Mouse (Mus musculus) limb, embryonic 13.5 days (tissue): ENCODE measurements around the gene Fto. TPM values are rescaled to one million over a fixed set of nuclear protein-coding genes. Genes with fewer than 3 reads are reported as not detected.

Source experiments
- ATAC-seq: fragments of 200-750 bp; cut with Nextera tagmentation; 2 replicates; pipeline ENCODE4 v1.8.0; 2017; ENCODE audit warnings: low read depth, moderate number of reproducible peaks, moderate TSS enrichment; ENCODE audit not compliant: low FRiP score
- H3K27ac ChIP-seq: fragments of 300-500 bp; sonication (generic); 2 replicates; pipeline ENCODE4 v1.5.1; 2015; ENCODE audit warnings: inconsistent platforms, mild to moderate bottlenecking, moderate library complexity
- H3K27me3 ChIP-seq: fragments of 300-500 bp; sonication (generic); 2 replicates; pipeline ENCODE4 v1.6.1; 2015; ENCODE audit warnings: mild to moderate bottlenecking, inconsistent platforms
- H3K36me3 ChIP-seq: fragments of 300-500 bp; sonication (generic); 2 replicates; pipeline ENCODE4 v1.6.1; 2015; ENCODE audit warnings: inconsistent platforms, mild to moderate bottlenecking, moderate library complexity
- H3K4me1 ChIP-seq: fragments of 300-500 bp; sonication (generic); 2 replicates; pipeline ENCODE4 v1.6.1; 2015; ENCODE audit warnings: inconsistent platforms
- H3K4me2 ChIP-seq: fragments of 300-500 bp; sonication (generic); replicated peaks from 2 replicates; pipeline ENCODE4 v1.6.1; 2015; ENCODE audit warnings: inconsistent platforms, mild to moderate bottlenecking, moderate library complexity
- H3K4me3 ChIP-seq: fragments of 300-500 bp; sonication (generic); 2 replicates; pipeline ENCODE4 v1.5.1; 2015; ENCODE audit warnings: moderate library complexity, mild to moderate bottlenecking, inconsistent platforms
- H3K9ac ChIP-seq: fragments of 300-500 bp; sonication (generic); 2 replicates; pipeline ENCODE4 v1.6.1; 2015; ENCODE audit warnings: mild to moderate bottlenecking, inconsistent platforms
- H3K9me3 ChIP-seq: fragments of 300-500 bp; sonication (generic); 2 replicates; pipeline ENCODE4 v1.6.1; 2016; ENCODE audit warnings: inconsistent platforms
- WGBS: fragments of 180-500 bp; shearing (Covaris S2); methylation state at CpG from one replicate; pipeline ENCODE4 v1.1.7; 2015; 5-methylcytosine and 5-hydroxymethylcytosine counted together
- polyA plus RNA-seq: library from polyadenylated mRNA; unstranded; fragments of >200 nt; fragmentation: Nextera tagmentation; extraction: Ambion mirVana; gene quantifications from 2 replicates; pipeline ENCODE4 v1.2.1, GENCODE M21; 2015

Gene Fto
- polyA plus RNA-seq, 1 experiment from 2014 or later = 106 TPM

- WGBS = 89% methylated on average over 3 of the region's 3 CpGs
- H3K27ac ChIP-seq = no peak overlapping the region
- no peak overlapping the region for H3K4me2 ChIP-seq
- H3K9ac ChIP-seq = no peak overlapping the region
- peaks cover 7% of the 10 kb centered on the region; the same call in 1 of the 2 replicates for H3K36me3 ChIP-seq
- ATAC-seq = no peak
- no peaks in the 10 kb centered on the region for H3K27me3 ChIP-seq
- no peak overlapping the region for H3K4me3 ChIP-seq
- no peaks in the 10 kb centered on the region for H3K9me3 ChIP-seq
- H3K4me1 ChIP-seq = peaks cover 41% of the 10 kb centered on the region
These were observed 69.9 kb downstream of the Fto start for GRCm38 (mm10) chr8:91383210-91383609.

GRCm38 (mm10) chr8:91383811-91384210, 70.5 kb downstream of the Fto start:
- Histone ChIP-seq H3K27me3 (no peaks in the 10 kb centered on the region), H3K4me1 (peaks cover 37% of the 10 kb centered on the region), H3K9ac (no peak overlapping the region), H3K4me2 (no peak overlapping the region), H3K4me3 (no peak overlapping the region), H3K36me3 (peaks cover 7% of the 10 kb centered on the region; the same call in 1 of the 2 replicates), H3K9me3 (no peaks in the 10 kb centered on the region), H3K27ac (no peak overlapping the region)
- WGBS = 74% methylated on average over 11 of the region's 11 CpGs
- no peak for ATAC-seq

- Histone ChIP-seq H3K4me3 (no peak overlapping the region), H3K4me1 (peaks cover 33% of the 10 kb centered on the region), H3K27me3 (no peaks in the 10 kb centered on the region), H3K9ac (no peak overlapping the region), H3K27ac (no peak overlapping the region), H3K4me2 (no peak overlapping the region), H3K36me3 (peaks cover 7% of the 10 kb centered on the region; the same call in 1 of the 2 replicates), H3K9me3 (no peaks in the 10 kb centered on the region)
- ATAC-seq = no peak
- 85% methylated on average over 3 of the region's 3 CpGs for WGBS
These were observed 71.1 kb downstream of the Fto start for GRCm38 (mm10) chr8:91384389-91384788.

- no peak overlapping the region for H3K4me2 ChIP-seq
- no peak for ATAC-seq
- 92% methylated on average over 7 of the region's 7 CpGs for WGBS
- no peak overlapping the region for H3K4me3 ChIP-seq
- H3K9ac ChIP-seq = no peak overlapping the region
- H3K27ac ChIP-seq = no peak overlapping the region
- H3K4me1 ChIP-seq = peaks cover 33% of the 10 kb centered on the region
- no peaks in the 10 kb centered on the region for H3K9me3 ChIP-seq
- H3K27me3 ChIP-seq = no peaks in the 10 kb centered on the region
- peaks cover 7% of the 10 kb centered on the region; the same call in 1 of the 2 replicates for H3K36me3 ChIP-seq
These were observed 72.5 kb downstream of the Fto start for GRCm38 (mm10) chr8:91385808-91386207.

- Histone ChIP-seq H3K36me3 (no peaks in the 10 kb centered on the region), H3K4me2 (no peak overlapping the region), H3K9ac (no peak overlapping the region), H3K27me3 (no peaks in the 10 kb centered on the region), H3K27ac (peak overlapping the region; percentile 28; the same call in 1 of the 2 replicates), H3K4me3 (no peak overlapping the region), H3K4me1 (peaks cover 52% of the 10 kb centered on the region), H3K9me3 (no peaks in the 10 kb centered on the region)
- no peak for ATAC-seq
- WGBS = 56% methylated on average over 9 of the region's 9 CpGs
These were observed 77.2 kb downstream of the Fto start for GRCm38 (mm10) chr8:91390369-91391020.

GRCm38 (mm10) chr8:91392261-91392660, 78.9 kb downstream of the Fto start:
- Histone ChIP-seq H3K4me2 (no peak overlapping the region), H3K36me3 (no peaks in the 10 kb centered on the region), H3K4me1 (peaks cover 52% of the 10 kb centered on the region), H3K9ac (no peak overlapping the region), H3K27me3 (no peaks in the 10 kb centered on the region), H3K4me3 (no peak overlapping the region), H3K9me3 (no peaks in the 10 kb centered on the region), H3K27ac (no peak overlapping the region)
- WGBS = 48% methylated on average over 7 of the region's 7 CpGs
- no peak for ATAC-seq

GRCm38 (mm10) chr8:91395340-91396055, 82.2 kb downstream of the Fto start:
- Histone ChIP-seq H3K36me3 (no peaks in the 10 kb centered on the region), H3K4me3 (no peak overlapping the region), H3K27me3 (no peaks in the 10 kb centered on the region), H3K9ac (no peak overlapping the region), H3K4me1 (peaks cover 34% of the 10 kb centered on the region), H3K4me2 (no peak overlapping the region), H3K9me3 (no peaks in the 10 kb centered on the region), H3K27ac (no peak overlapping the region)
- 79% methylated on average over 6 of the region's 6 CpGs for WGBS
- no peak for ATAC-seq

GRCm38 (mm10) chr8:91398053-91398452, 84.7 kb downstream of the Fto start:
- H3K4me3 ChIP-seq = no peak overlapping the region
- WGBS = 80% methylated on average over 5 of the region's 5 CpGs
- H3K4me1 ChIP-seq = peaks cover 14% of the 10 kb centered on the region; the same call in 1 of the 2 replicates
- no peak for ATAC-seq
- no peaks in the 10 kb centered on the region for H3K36me3 ChIP-seq
- no peaks in the 10 kb centered on the region for H3K27me3 ChIP-seq
- no peaks in the 10 kb centered on the region for H3K9me3 ChIP-seq
- no peak overlapping the region for H3K4me2 ChIP-seq
- H3K27ac ChIP-seq = no peak overlapping the region
- H3K9ac ChIP-seq = no peak overlapping the region

- H3K27me3 ChIP-seq = no peaks in the 10 kb centered on the region; the same call in 1 of the 2 replicates
- WGBS = 83% methylated on average over 9 of the region's 9 CpGs
- H3K4me2 ChIP-seq = no peak overlapping the region
- no peak for ATAC-seq
- H3K9me3 ChIP-seq = no peaks in the 10 kb centered on the region
- peaks cover 21% of the 10 kb centered on the region for H3K4me1 ChIP-seq
- H3K9ac ChIP-seq = no peak overlapping the region
- H3K4me3 ChIP-seq = no peak overlapping the region
- peaks cover 23% of the 10 kb centered on the region for H3K36me3 ChIP-seq
- H3K27ac ChIP-seq = no peak overlapping the region
These were observed 90.0 kb downstream of the Fto start for GRCm38 (mm10) chr8:91402980-91403975.

- Histone ChIP-seq H3K9me3 (no peaks in the 10 kb centered on the region), H3K4me3 (no peak overlapping the region), H3K4me2 (no peak overlapping the region), H3K27me3 (no peaks in the 10 kb centered on the region; the same call in 1 of the 2 replicates), H3K36me3 (peaks cover 25% of the 10 kb centered on the region), H3K27ac (no peak overlapping the region), H3K9ac (no peak overlapping the region), H3K4me1 (peaks cover 30% of the 10 kb centered on the region)
- ATAC-seq = no peak
- 87% methylated on average over 7 of the region's 7 CpGs for WGBS
These were observed 91.0 kb downstream of the Fto start for GRCm38 (mm10) chr8:91404311-91404710.

- 88% methylated on average over 7 of the region's 7 CpGs for WGBS
- H3K27ac ChIP-seq = no peak overlapping the region
- no peak overlapping the region for H3K4me3 ChIP-seq
- no peak for ATAC-seq
- H3K9me3 ChIP-seq = no peaks in the 10 kb centered on the region
- H3K27me3 ChIP-seq = no peaks in the 10 kb centered on the region; the same call in 1 of the 2 replicates
- peaks cover 38% of the 10 kb centered on the region for H3K4me1 ChIP-seq
- H3K4me2 ChIP-seq = no peak overlapping the region
- peaks cover 32% of the 10 kb centered on the region for H3K36me3 ChIP-seq
- no peak overlapping the region for H3K9ac ChIP-seq
These were observed 91.8 kb downstream of the Fto start for GRCm38 (mm10) chr8:91405099-91405498.
